Mouse (Mus musculus): ENCODE measurements around the gene Bicra.

DNA sequence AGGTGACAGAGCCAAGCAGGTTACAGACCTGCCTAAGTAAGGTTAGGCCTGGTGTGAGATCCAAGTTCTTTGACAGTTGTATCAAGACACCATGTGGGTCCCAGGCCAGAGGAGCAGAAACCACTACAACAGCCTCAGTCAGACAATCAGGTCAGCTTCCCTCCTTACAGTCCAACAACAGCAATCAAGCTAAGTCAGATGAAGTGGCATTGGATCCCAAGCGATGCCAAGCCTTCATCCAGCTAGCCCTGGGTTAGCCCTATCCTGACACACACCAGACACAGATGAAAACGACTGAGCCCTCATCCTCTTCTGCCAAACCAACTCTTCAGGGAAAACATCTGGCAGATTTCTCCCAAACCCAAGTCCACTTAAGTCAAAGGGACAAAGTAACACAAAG lies 2.2 kb downstream of the Bicra start:
- no peak for TF ChIP-seq CTCF (IDR thresholded peaks at IDR 0.05; ENCODE audit: extremely low read depth, insufficient read depth, low read length)
- TF ChIP-seq POLR2A (IDR thresholded peaks at IDR 0.05; ENCODE audit: extremely low read depth, insufficient read depth, low read length) = no peak
